Mouse (Mus musculus) embryonic facial prominence, embryonic 13.5 days (tissue): ENCODE results near the gene Bola2. TPM values are rescaled to one million over a fixed set of nuclear protein-coding genes. Genes with fewer than 3 reads are reported as not detected.
A peak's percentile ranks its signal among the peaks of the same experiment; 100 is the strongest.

Experiments used
- ATAC-seq: fragments of 200-750 bp; cut with Nextera tagmentation; 2 replicates; pipeline ENCODE4 v1.8.0; 2017; ENCODE audit warnings: low read depth; ENCODE audit not compliant: insufficient number of reproducible peaks, insufficient read depth, low FRiP score, low TSS enrichment
- H3K27ac ChIP-seq: fragments of 300-500 bp; sonication (generic); 2 replicates; pipeline ENCODE4 v1.5.1; 2015; ENCODE audit warnings: moderate library complexity, mild to moderate bottlenecking, inconsistent platforms
- H3K27me3 ChIP-seq: fragments of 300-500 bp; sonication (generic); 2 replicates; pipeline ENCODE4 v1.6.1; 2015; ENCODE audit warnings: mild to moderate bottlenecking, inconsistent platforms
- H3K36me3 ChIP-seq: fragments of 300-500 bp; sonication (generic); 2 replicates; pipeline ENCODE4 v1.6.1; 2015; ENCODE audit warnings: mild to moderate bottlenecking, inconsistent platforms
- H3K4me1 ChIP-seq: fragments of 300-500 bp; sonication (generic); 2 replicates; pipeline ENCODE4 v1.6.1; 2015; ENCODE audit warnings: inconsistent platforms
- H3K4me2 ChIP-seq: fragments of 300-500 bp; sonication (generic); 2 replicates; pipeline ENCODE4 v1.6.1; 2015; ENCODE audit warnings: moderate library complexity, mild to moderate bottlenecking, inconsistent platforms
- H3K4me3 ChIP-seq: fragments of 300-500 bp; sonication (generic); 2 replicates; pipeline ENCODE4 v1.5.1; 2015; ENCODE audit warnings: mild to moderate bottlenecking, inconsistent platforms
- H3K9ac ChIP-seq: fragments of 300-500 bp; sonication (generic); 2 replicates; pipeline ENCODE4 v1.6.1; 2015; ENCODE audit warnings: mild to moderate bottlenecking, inconsistent platforms
- H3K9me3 ChIP-seq: fragments of 300-500 bp; sonication (generic); 2 replicates; pipeline ENCODE4 v1.6.1; 2016; ENCODE audit warnings: inconsistent platforms
- WGBS: fragments of 180-500 bp; shearing (Covaris S2); methylation state at CpG from one replicate; pipeline ENCODE4 v1.1.7; 2015; ENCODE audit warnings: mixed read lengths; 5-methylcytosine and 5-hydroxymethylcytosine counted together
- polyA plus RNA-seq: library from polyadenylated mRNA; unstranded; fragments of >200 nt; fragmentation: Nextera tagmentation; extraction: Ambion mirVana; gene quantifications from 2 replicates; pipeline ENCODE4 v1.2.1, GENCODE M21; 2015

Bola2 gene
- polyA plus RNA-seq, result 105 and 139 TPM in 2 replicates

DNA sequence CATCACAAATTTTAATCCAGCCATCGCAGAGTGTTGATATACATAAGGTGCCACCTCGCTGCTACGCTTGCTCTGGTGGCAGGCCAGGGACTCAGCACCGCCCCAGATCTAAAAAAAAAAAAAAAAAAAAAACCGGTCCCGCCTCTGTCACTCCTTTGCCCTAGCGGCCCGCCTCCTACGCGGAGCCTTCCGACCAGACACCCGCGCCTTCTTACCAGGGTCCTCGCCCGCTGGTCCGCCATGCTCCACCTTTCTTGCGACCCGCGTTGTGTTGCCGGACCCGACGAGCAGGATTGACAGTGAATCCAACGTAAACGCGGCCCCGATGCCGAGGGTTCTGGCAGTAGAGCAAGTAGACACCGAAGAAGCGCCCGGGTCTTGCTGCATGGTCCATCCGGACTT, at the start of gene Bola2:
Gene Bola2 (plus strand): TSS at position 192 of the 402 bp plus-strand sequence.
- Histone ChIP-seq H3K4me3 (peak within 1 kb of the TSS; percentile 83), H3K36me3 (peaks cover 38% of the 10 kb centered on the region), H3K4me1 (peaks cover 26% of the 10 kb centered on the region), H3K27ac (peak within 1 kb of the TSS; percentile 96), H3K27me3 (no peaks in the 10 kb centered on the region), H3K9me3 (no peaks in the 10 kb centered on the region), H3K9ac (peak within 1 kb of the TSS; percentile 93), H3K4me2 (peak within 1 kb of the TSS; percentile 97)
- ATAC-seq, result no peak
- 1% methylated on average over 31 of the region's 31 CpGs for WGBS

DNA sequence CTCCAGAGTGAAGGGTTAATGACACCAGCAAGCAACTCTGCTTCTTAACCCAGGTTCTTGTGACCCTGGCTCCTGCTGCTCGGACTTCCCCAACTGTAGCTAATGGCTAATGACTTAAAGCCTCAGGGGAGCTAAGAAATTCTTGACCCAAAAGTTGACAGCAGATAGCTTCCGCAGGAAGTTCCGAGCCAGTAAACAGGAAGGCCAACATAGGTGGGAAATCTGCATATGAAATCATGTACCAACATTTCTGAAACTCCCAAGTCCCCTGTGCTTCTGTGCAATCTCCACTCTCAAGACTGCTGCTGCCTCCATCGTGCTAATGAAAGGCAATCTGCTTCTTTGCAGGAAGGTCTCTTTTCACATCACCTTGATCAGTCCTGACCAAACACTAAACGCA, 49.5 kb upstream of the Bola2 start:
- Histone ChIP-seq H3K4me2 (no peak overlapping the region), H3K27me3 (no peaks in the 10 kb centered on the region), H3K9me3 (no peaks in the 10 kb centered on the region), H3K4me1 (peaks cover 7% of the 10 kb centered on the region), H3K9ac (no peak overlapping the region), H3K4me3 (no peak overlapping the region), H3K36me3 (no peaks in the 10 kb centered on the region), H3K27ac (no peak overlapping the region)
- 44% methylated on average over 5 of the region's 5 CpGs for WGBS
- no peak for ATAC-seq

DNA sequence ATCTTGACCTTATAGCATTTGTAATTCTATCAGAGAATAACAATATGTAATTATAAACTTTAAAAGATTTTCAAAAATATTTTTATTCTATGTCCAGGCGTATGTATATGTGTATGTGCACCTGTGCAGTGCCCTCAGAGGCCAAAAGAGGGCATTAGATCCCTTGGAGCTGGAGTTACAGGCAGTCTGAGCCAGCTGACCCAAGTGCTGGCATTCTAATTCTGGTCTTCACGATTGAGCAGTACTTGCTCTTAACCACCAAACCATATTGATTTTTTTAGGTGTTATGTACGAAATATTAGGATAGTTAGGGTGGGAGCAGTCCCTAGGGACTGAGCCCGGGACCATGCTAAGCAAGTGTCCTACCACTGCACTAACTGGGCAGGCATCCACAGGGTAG, 46.7 kb upstream of the Bola2 start:
- no peaks in the 10 kb centered on the region for H3K36me3 ChIP-seq
- H3K27me3 ChIP-seq, result no peaks in the 10 kb centered on the region
- ATAC-seq, result no peak
- H3K4me1 ChIP-seq, result peaks cover 7% of the 10 kb centered on the region
- H3K27ac ChIP-seq, result no peak overlapping the region
- peak overlapping the region; percentile 79 for H3K4me2 ChIP-seq
- H3K4me3 ChIP-seq, result peak overlapping the region; percentile 61
- no peaks in the 10 kb centered on the region for H3K9me3 ChIP-seq
- no peak overlapping the region for H3K9ac ChIP-seq
- 84% methylated on average over 4 of the region's 4 CpGs for WGBS

DNA sequence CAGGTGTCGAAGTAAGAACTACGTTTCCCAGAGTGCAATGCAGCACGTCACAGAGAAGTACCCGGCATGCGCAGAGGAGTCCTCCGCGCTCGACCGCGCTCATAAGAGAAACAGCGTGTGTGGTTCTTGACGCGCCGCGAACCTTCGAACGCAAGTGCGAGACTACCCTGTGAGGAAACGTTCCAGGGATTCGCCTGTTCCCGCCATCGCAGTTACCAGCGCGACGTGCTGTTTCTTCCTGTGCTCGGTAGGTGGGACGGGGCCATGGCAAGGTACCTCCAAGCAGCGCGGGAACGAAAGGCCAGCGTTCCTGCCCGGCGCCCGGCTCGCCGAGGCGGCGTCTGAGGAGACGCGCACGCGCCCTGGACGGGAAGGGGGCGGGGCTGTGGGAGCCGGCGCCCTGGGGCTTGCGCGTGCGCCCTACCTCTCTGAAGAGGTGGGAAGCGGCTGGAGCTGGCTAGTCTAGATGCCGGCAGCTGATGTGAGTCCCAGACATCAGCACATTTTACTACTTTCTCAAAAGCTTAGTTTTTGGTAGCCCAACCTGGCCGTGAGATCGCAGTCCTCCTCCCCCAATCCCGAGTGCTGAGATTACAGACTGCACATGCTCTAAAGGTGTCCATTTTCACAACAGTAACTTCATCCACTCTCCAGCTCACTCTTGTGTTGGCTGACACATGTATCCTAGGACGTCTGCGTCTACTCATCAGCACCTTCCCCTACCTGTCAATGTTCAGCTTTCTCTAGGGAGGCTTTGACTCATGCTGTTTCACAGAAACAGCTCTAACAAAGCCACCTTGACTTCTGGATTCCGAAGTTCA, 45.8 kb upstream of the Bola2 start, which contains the start of gene Sgf29:
Gene Sgf29 (plus strand): TSS at position 79 of the 821 bp plus-strand sequence.
- Histone ChIP-seq H3K4me1 (peaks cover 7% of the 10 kb centered on the region), H3K36me3 (no peaks in the 10 kb centered on the region), H3K9me3 (no peaks in the 10 kb centered on the region), H3K4me2 (peak within 1 kb of the TSS; percentile 79), H3K27me3 (no peaks in the 10 kb centered on the region), H3K9ac (peak within 1 kb of the TSS; percentile 80), H3K27ac (peak within 1 kb of the TSS; percentile 94), H3K4me3 (peak within 1 kb of the TSS; percentile 61)
- ATAC-seq, result peak; percentile 94
- WGBS, result 1% methylated on average over 57 of the region's 57 CpGs

DNA sequence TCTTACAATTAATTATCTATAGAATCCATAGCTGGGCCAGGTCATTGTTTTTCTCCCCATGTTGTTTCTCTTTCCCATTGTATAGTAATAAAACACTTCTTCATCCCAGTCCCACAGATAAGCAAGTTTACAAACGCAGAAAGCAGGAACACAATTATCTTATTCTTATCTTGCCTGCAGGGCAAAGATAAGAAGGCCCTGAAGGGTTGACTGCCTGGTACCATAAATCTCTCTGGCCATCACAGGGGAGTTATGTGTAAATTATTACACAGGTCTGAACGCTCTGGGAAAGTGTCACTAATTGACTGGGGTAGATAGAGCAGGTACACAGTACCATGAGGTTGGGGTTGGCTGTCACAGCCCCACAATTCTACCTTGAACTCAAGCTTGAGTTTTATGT, 44.3 kb upstream of the Bola2 start:
- H3K9ac ChIP-seq, result no peak overlapping the region
- no peak overlapping the region for H3K4me3 ChIP-seq
- H3K36me3 ChIP-seq, result no peaks in the 10 kb centered on the region
- H3K4me2 ChIP-seq, result no peak overlapping the region
- no peak for ATAC-seq
- WGBS, result 85% methylated on average over 2 of the region's 2 CpGs
- H3K4me1 ChIP-seq, result peaks cover 7% of the 10 kb centered on the region
- H3K27ac ChIP-seq, result no peak overlapping the region
- no peaks in the 10 kb centered on the region for H3K27me3 ChIP-seq
- H3K9me3 ChIP-seq, result no peaks in the 10 kb centered on the region

DNA sequence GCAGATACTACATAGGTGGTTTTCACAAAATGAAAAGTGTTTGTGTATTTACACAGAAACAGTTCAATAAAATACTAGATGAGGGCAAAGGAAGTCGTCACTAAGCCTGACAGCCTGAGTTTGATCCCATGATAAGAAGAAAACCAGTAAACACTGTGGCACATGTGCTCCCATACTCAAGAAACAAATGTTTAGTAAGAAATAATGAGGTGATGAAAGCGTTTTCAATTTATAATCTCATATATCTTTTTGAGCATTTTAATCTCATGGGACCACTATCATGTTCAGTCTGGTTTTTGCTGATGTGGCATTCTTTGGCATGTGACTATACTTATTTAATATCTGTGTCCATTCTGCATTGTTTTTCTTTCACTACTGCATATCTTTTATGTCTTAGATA, 41.2 kb upstream of the Bola2 start:
- 84% methylated on average over 2 of the region's 2 CpGs for WGBS
- H3K27me3 ChIP-seq, result no peaks in the 10 kb centered on the region
- no peak overlapping the region for H3K4me2 ChIP-seq
- no peak overlapping the region for H3K27ac ChIP-seq
- no peak for ATAC-seq
- H3K4me3 ChIP-seq, result no peak overlapping the region
- no peak overlapping the region for H3K9ac ChIP-seq
- peaks cover 7% of the 10 kb centered on the region for H3K4me1 ChIP-seq
- H3K9me3 ChIP-seq, result no peaks in the 10 kb centered on the region
- no peaks in the 10 kb centered on the region for H3K36me3 ChIP-seq

DNA sequence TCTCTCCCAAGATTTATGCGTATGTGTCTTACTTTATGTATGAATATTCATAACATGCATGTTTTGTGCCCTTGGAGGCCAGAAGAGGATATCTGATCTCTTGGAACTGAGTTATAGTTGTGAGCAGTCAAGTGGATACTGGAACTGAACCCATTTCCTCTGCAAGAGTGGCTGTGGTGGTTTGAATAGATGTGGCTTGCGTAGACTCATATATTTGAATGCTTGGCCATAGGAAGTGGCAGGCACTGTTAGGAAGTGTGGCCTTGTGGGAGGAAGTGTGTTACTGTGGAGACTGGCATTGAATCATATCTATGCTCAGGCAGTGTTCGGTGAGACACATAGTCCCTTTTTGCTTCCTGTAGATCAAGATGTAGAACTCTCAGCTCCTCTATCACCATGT, 39.5 kb upstream of the Bola2 start:
- Histone ChIP-seq H3K36me3 (no peaks in the 10 kb centered on the region), H3K4me2 (no peak overlapping the region), H3K9ac (no peak overlapping the region), H3K27ac (no peak overlapping the region), H3K4me3 (no peak overlapping the region), H3K4me1 (no peaks in the 10 kb centered on the region), H3K9me3 (no peaks in the 10 kb centered on the region), H3K27me3 (no peaks in the 10 kb centered on the region)
- WGBS, result 92% methylated on average over 3 of the region's 3 CpGs
- no peak for ATAC-seq

DNA sequence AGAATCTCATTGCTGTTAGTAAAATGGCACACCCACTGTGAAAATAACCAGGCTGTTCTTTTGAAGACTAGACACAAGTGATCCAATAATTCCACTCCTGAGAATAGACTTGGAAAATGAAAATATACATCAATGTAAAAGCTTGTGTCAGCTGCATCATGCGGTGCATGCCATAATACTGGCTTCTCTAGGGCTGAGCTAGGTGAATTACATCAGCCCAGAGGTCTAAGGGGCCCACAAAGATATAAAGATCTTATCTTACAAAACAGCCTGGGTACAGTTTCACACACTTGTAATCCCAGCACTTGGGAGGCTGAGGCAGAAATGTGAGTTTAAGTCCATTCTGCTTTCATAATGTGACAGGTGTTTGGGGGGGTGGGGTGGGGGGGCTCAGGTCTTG, 37.7 kb upstream of the Bola2 start:
- no peak overlapping the region for H3K4me2 ChIP-seq
- H3K9ac ChIP-seq, result no peak overlapping the region
- H3K27me3 ChIP-seq, result no peaks in the 10 kb centered on the region
- H3K4me3 ChIP-seq, result no peak overlapping the region
- WGBS, result 80% methylated on average over 1 of the region's 1 CpGs
- H3K36me3 ChIP-seq, result peaks cover 6% of the 10 kb centered on the region; the same call in 1 of the 2 replicates
- no peaks in the 10 kb centered on the region for H3K4me1 ChIP-seq
- no peaks in the 10 kb centered on the region for H3K9me3 ChIP-seq
- no peak for ATAC-seq
- H3K27ac ChIP-seq, result no peak overlapping the region

DNA sequence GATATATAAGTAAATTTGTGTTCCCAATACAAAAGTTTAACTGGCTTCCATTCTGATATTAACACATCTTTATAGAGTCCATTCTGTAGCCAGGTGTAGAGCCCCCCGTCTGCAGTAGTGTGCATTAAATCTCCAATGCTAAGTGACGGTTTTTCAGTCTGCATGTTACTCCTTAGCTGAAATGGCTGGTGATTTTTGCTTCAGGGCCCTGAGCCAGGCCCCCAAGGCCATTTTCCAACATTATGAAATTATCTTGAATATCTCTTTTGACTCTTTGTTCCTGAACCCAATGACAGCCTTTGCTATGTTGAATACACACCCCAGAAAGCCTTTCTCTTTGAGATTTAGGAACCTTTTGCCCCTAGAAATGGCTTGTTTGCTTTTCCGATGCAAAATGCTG, 35.4 kb upstream of the Bola2 start:
- no peak for ATAC-seq
- Histone ChIP-seq H3K27me3 (no peaks in the 10 kb centered on the region), H3K4me1 (no peaks in the 10 kb centered on the region), H3K36me3 (peaks cover 19% of the 10 kb centered on the region), H3K9ac (no peak overlapping the region), H3K4me3 (no peak overlapping the region), H3K9me3 (no peaks in the 10 kb centered on the region), H3K27ac (no peak overlapping the region), H3K4me2 (no peak overlapping the region)
- WGBS, result 78% methylated on average over 3 of the region's 3 CpGs

DNA sequence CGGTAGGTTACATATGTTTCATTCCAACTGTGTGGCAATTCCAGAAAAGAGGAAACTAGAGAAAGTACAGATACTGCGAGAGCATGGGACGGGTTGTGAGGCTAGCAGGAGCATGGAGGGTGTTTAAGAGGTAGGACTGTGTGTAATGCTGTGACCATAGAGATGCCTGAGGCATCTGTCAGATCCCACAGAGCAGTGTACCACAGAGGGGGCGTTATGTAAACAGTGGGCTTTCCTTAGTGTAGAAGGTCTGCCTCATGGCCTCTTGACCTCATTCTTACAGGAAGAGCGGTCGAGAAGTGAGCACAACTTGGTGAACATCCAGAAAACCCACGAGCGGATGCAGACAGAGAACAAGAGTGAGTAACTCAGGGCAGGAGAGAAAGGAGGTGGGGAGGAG, 31.6 kb upstream of the Bola2 start:
- Histone ChIP-seq H3K4me1 (no peaks in the 10 kb centered on the region), H3K27me3 (no peaks in the 10 kb centered on the region), H3K9me3 (no peaks in the 10 kb centered on the region), H3K36me3 (peaks cover 40% of the 10 kb centered on the region), H3K9ac (0 out of 2 replicates have a peak overlapping the region, but pooled peaks have one; percentile 1), H3K4me2 (no peak overlapping the region), H3K4me3 (no peak overlapping the region), H3K27ac (no peak overlapping the region)
- 65% methylated on average over 8 of the region's 8 CpGs for WGBS
- ATAC-seq, result no peak

DNA sequence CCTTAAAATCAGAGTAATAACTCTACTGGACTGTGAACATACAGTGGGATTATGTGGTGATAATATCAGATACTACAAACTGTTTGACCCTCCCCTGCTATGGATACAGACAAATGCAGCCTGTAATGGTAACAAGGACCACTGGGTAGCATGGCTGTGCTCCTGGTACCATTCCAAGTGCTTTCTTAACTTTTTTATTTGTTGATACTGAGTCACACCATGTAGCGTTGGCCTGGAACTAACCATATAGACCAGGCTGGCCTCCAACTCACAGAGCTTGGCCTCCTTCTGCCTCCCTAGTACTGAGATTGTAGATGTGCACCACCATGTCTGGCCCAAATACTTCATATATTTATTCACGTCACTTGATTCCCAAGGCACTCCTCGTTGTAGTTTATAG, 29.9 kb upstream of the Bola2 start:
- ATAC-seq, result no peak
- Histone ChIP-seq H3K36me3 (peaks cover 40% of the 10 kb centered on the region), H3K9ac (no peak overlapping the region), H3K27me3 (no peaks in the 10 kb centered on the region), H3K27ac (no peak overlapping the region), H3K9me3 (no peaks in the 10 kb centered on the region), H3K4me2 (no peak overlapping the region), H3K4me3 (no peak overlapping the region), H3K4me1 (no peaks in the 10 kb centered on the region)
- WGBS, result 96% methylated on average over 3 of the region's 3 CpGs

DNA sequence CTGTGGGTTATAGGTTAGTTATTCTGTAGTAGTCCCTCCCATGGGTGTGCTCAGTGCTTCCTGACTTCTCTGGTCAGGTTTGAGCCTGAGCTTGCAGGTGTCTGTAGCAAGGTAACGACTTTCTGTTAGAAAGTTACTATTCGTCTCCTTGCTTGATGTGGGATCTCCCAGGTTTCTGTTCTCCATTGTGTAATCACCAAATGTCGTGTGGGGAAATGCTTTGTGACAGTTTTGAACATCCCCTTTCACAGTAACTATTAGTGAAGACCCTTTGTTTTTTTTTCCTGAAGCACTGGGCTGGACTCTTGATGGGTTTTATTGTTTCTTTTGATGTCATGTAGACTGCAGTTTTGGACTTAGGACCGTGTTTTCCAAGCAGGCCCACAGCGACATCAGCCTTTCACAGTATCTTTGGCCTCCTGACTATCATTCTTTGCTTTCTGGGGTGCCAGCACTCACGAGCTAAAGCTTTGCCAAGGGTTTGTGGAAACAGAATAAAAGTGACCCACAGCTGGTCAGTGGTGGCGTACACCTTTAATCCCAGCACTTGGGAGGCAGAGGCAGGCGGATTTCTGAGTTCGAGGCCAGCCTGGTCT, 27.6 kb upstream of the Bola2 start:
- 89% methylated on average over 9 of the region's 9 CpGs for WGBS
- Histone ChIP-seq H3K4me3 (no peak overlapping the region), H3K36me3 (peaks cover 54% of the 10 kb centered on the region), H3K9me3 (no peaks in the 10 kb centered on the region), H3K27me3 (no peaks in the 10 kb centered on the region), H3K4me1 (no peaks in the 10 kb centered on the region), H3K27ac (peak overlapping the region; percentile 51; the same call in 1 of the 2 replicates), H3K9ac (no peak overlapping the region), H3K4me2 (no peak overlapping the region)
- ATAC-seq, result no peak
